Mouse (Mus musculus) liver, adult 2 months (tissue): Measurements from ENCODE around the gene Fgf14. TPM values are rescaled to one million over a fixed set of nuclear protein-coding genes. Genes with fewer than 3 reads are reported as not detected.
"Not testable (repeated sequence)": the region's sequence is repeated elsewhere in the genome, so short reads cannot be mapped to it uniquely, and the experiment has no call there.

Source experiments
- DNase-seq: peaks from one replicate; pipeline ENCODE4 v3.0.0-alpha.2; 2011; ENCODE audit warnings: low read depth, low spot score; ENCODE audit errors: extremely low read depth
- H3K27ac ChIP-seq: fragments of 200-500 bp; replicated peaks from 2 replicates; pipeline ENCODE4 v1.5.1; 2012; ENCODE audit warnings: low read depth, mild to moderate bottlenecking, control low read depth, inconsistent platforms, low read length; ENCODE audit not compliant: insufficient read depth
- H3K27me3 ChIP-seq: fragments of 200-500 bp; 2 replicates; pipeline ENCODE4 v1.6.1; 2012; ENCODE audit warnings: mild to moderate bottlenecking, moderate library complexity, low read length, inconsistent platforms; ENCODE audit not compliant: control insufficient read depth, insufficient read depth
- H3K36me3 ChIP-seq: fragments of 200-500 bp; 2 replicates; pipeline ENCODE4 v1.6.1; 2012; ENCODE audit warnings: low read length, inconsistent platforms; ENCODE audit not compliant: control insufficient read depth, insufficient read depth
- H3K4me1 ChIP-seq: fragments of 200-500 bp; 2 replicates; pipeline ENCODE4 v1.6.1; 2011; ENCODE audit warnings: low read length; ENCODE audit not compliant: control insufficient read depth, insufficient read depth
- H3K4me3 ChIP-seq: fragments of 200-500 bp; 2 replicates; pipeline ENCODE4 v1.5.1; 2011; ENCODE audit warnings: low read depth, mild to moderate bottlenecking, control low read depth, low read length, moderate library complexity; ENCODE audit not compliant: insufficient read depth
- H3K79me2 ChIP-seq: fragments of 200-500 bp; 2 replicates; pipeline ENCODE4 v1.6.1; 2012; ENCODE audit warnings: inconsistent platforms, mild to moderate bottlenecking, low read length, moderate library complexity; ENCODE audit not compliant: control insufficient read depth, insufficient read depth
- H3K9ac ChIP-seq: fragments of 200-500 bp; 2 replicates; pipeline ENCODE4 v1.6.1; 2012; ENCODE audit warnings: low read depth, mild to moderate bottlenecking, control low read depth, inconsistent platforms, low read length
- CTCF ChIP-seq: fragments of 200-500 bp; IDR thresholded peaks from 2 replicates; pipeline ENCODE4 v1.5.1; 2011; ENCODE audit warnings: low read depth, low read length, control low read depth
- POLR2A ChIP-seq: fragments of 200-500 bp; IDR thresholded peaks from 2 replicates; pipeline ENCODE4 v1.6.1; 2011; ENCODE audit warnings: low read length, control low read depth; ENCODE audit not compliant: insufficient read depth; ENCODE audit errors: extremely low read depth
- WGBS: fragments of 180-500 bp; shearing (Covaris S2); methylation state at CpG from one replicate; pipeline ENCODE4 v1.1.7; 2018; 5-methylcytosine and 5-hydroxymethylcytosine counted together
- polyA plus RNA-seq: library from polyadenylated mRNA; depleted of rRNA; stranded (reverse); fragments of >200 nt; gene quantifications from 2 replicates; pipeline ENCODE4 v1.2.3, GENCODE M21; 2012
- total RNA-seq: library from RNA; depleted of rRNA; stranded (reverse); fragments of >200 nt; gene quantifications from 2 replicates; pipeline ENCODE4 v1.2.3, GENCODE M21; 2014

Fgf14 gene
- total and polyA plus RNA-seq, 2 experiments, result not detected

- H3K27ac ChIP-seq, result no peak overlapping the region
- no peak overlapping the region for H3K9ac ChIP-seq
- H3K36me3 ChIP-seq, result no peaks in the 10 kb centered on the region
- H3K27me3 ChIP-seq, result no peaks in the 10 kb centered on the region
- no peaks in the 10 kb centered on the region for H3K79me2 ChIP-seq
- no peak for TF ChIP-seq CTCF
- TF ChIP-seq POLR2A, result no peak
- no peaks in the 10 kb centered on the region for H3K4me1 ChIP-seq
- WGBS, result 94% methylated on average over 1 of the region's 1 CpGs
- H3K4me3 ChIP-seq, result no peak overlapping the region
- DNase-seq, result no peak
Measured at GRCm38 (mm10) chr14:124455120-124455519, 221.8 kb downstream of the Fgf14 start.

DNA sequence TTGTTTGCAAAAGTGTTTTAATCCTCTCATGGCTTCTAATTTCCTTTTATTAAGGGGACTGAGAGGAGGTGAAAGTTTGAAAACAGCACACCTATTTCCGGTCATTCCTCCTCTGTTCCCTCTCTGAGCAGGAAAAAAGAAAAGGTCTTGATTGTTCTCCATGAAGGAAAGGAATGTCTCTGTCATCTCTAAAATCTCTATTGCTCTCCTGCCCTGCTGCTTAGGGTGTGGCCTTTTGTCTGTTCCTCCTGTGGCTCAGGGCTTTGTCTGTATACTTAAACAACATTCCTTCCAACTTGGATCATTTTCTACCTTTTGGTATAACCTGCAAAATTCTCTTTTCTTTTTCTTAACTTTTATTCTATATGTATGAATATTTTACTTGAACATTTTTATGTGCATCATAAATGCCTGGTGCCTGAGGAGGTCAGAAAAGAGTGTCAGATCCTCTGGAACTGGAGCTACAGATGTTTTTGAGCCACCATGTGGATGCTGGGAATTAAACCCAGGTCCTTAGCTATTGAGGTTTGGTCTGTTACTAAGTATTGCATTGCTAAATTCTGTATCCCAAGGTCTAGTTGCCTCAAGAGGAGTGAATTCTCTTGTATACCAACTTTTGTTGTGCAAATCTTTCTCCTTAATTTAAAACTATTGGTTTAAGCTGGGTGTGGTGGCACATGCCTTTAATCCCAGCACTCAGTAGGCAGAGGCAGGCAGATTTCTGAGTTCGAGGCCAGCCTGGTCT is 230.7 kb downstream of the Fgf14 start:
- Histone ChIP-seq H3K4me1 (no peaks in the 10 kb centered on the region), H3K27me3 (no peaks in the 10 kb centered on the region), H3K36me3 (no peaks in the 10 kb centered on the region), H3K79me2 (no peaks in the 10 kb centered on the region), H3K27ac (no peak overlapping the region), H3K9ac (no peak overlapping the region), H3K4me3 (no peak overlapping the region)
- no peak for DNase-seq
- TF ChIP-seq POLR2A (no peak), CTCF (no peak)
- 75% methylated on average over 2 of the region's 2 CpGs for WGBS

DNA sequence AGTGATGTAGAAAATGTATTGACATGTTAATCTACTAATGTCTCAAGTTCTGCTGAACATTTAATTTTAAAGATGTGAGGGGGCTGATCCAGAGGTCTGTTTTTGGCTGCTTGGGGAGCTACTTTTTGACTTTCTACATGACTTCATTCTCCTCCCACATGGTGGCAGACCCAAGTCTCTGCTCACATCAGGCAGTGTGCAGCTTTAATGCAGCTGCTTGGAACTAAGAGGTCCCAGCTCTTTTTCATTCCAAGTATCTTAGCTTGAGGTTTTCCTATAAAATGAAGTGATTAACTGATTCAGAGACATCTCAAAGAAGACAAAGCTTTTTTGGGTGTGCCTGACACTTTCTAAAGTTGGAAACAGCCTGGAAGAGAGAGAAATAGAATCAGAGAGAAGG is 232.1 kb downstream of the Fgf14 start:
- no peak for DNase-seq
- TF ChIP-seq POLR2A (no peak), CTCF (no peak)
- H3K27ac ChIP-seq, result no peak overlapping the region
- H3K4me1 ChIP-seq, result no peaks in the 10 kb centered on the region
- no peaks in the 10 kb centered on the region for H3K36me3 ChIP-seq
- no peak overlapping the region for H3K4me3 ChIP-seq
- H3K79me2 ChIP-seq, result no peaks in the 10 kb centered on the region
- no peak overlapping the region for H3K9ac ChIP-seq
- H3K27me3 ChIP-seq, result no peaks in the 10 kb centered on the region

DNA sequence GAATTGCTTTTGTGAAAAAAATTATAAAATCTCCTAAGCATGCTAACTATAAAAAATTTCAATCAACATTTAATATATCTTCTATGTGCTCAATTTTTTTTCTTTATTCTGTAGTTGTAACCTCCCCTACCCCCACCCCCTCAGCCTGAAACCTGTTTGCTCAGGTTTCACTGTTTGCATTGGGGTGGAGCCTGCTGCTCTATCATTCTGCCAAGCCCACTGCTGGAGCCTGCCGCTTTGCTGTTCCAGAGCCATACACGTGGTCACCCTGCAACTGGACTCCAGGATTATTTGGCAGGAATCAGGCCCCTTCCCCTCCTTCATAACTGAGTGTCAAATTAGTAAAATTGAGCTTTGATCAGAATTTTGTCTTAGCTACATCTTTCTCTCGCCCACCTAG is 237.6 kb downstream of the Fgf14 start:
- not testable (repeated sequence) for H3K27me3 ChIP-seq, H3K4me1 ChIP-seq, H3K4me3 ChIP-seq, H3K9ac ChIP-seq, H3K79me2 ChIP-seq, H3K36me3 ChIP-seq, H3K27ac ChIP-seq
- peak; percentile 25 for DNase-seq
- WGBS, result 26% methylated on average over 3 of the region's 3 CpGs

GRCm38 (mm10) chr14:124411890-124412289 is 265.0 kb downstream of the Fgf14 start:
- Histone ChIP-seq H3K4me3 (no peak overlapping the region), H3K27ac (no peak overlapping the region), H3K36me3 (no peaks in the 10 kb centered on the region), H3K27me3 (no peaks in the 10 kb centered on the region), H3K9ac (no peak overlapping the region), H3K4me1 (no peaks in the 10 kb centered on the region), H3K79me2 (no peaks in the 10 kb centered on the region)
- no peak for TF ChIP-seq POLR2A
- TF ChIP-seq CTCF, result no peak
- no peak for DNase-seq
- 81% methylated on average over 2 of the region's 2 CpGs for WGBS

DNA sequence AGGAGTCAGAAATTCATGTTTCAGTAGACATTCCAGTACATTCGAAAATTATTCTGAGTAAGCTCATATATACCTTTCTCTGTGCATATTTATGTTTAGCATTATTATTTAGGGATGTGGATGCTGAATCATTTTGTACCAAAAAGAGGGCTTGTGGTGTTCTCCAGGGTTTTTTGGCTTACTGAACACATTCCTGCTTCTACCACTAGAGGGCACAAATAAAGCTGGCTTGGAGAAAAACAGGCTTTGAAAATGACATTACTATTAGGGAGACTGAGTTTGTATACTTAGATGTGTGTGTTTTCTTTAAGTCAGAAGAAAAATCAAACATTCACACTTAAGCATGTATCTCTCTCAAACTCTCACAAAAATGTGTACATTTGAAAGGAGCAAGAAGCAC is 266.0 kb downstream of the Fgf14 start:
- Histone ChIP-seq H3K27me3 (no peaks in the 10 kb centered on the region), H3K4me1 (no peaks in the 10 kb centered on the region), H3K36me3 (no peaks in the 10 kb centered on the region), H3K4me3 (no peak overlapping the region), H3K79me2 (no peaks in the 10 kb centered on the region), H3K27ac (no peak overlapping the region), H3K9ac (no peak overlapping the region)
- peak; percentile 25 for DNase-seq
- WGBS, result 2% methylated on average over 1 of the region's 1 CpGs
- TF ChIP-seq POLR2A (no peak), CTCF (peak; percentile 49)
